Mouse (Mus musculus) thymus, adult 2 months (tissue): ENCODE measurements around the gene Prickle2.

Source experiments
- CTCF ChIP-seq: fragments of 200-500 bp; IDR thresholded peaks from 2 replicates; pipeline ENCODE4 v1.5.1; 2012; ENCODE audit warnings: mild to moderate bottlenecking, control low read depth, low read length, moderate library complexity, borderline replicate concordance; ENCODE audit not compliant: control insufficient read depth, poor library complexity, insufficient read depth; ENCODE audit errors: extremely low read depth
- POLR2A ChIP-seq: fragments of 200-500 bp; IDR thresholded peaks from 2 replicates; pipeline ENCODE4 v1.6.1; 2012; ENCODE audit warnings: mild to moderate bottlenecking, low read length, control low read depth, moderate library complexity; ENCODE audit not compliant: control insufficient read depth, poor library complexity, insufficient read depth; ENCODE audit errors: extremely low read depth

- TF ChIP-seq POLR2A (no peak), CTCF (no peak)
Measured at GRCm38 (mm10) chr6:92432146-92432545, 273.8 kb downstream of the Prickle2 start.
